Mouse (Mus musculus) thymus, postnatal 36 days (tissue): ENCODE data around the gene Tspan5.
A peak's percentile ranks its signal among the peaks of the same experiment; 100 is the strongest.

Experiments
- DNase-seq, 2 experiments: peaks; one replicate each; pipeline ENCODE4 v3.0.0; 2022; ENCODE audit warnings: mixed read lengths in 2 of 2

Tspan5 gene

GRCm38 (mm10) chr3:138744030-138744774, 2.2 kb downstream of the Tspan5 start:
- no peak for DNase-seq

- DNase-seq: no peak
Observed at GRCm38 (mm10) chr3:138745091-138745490, 3.1 kb downstream of the Tspan5 start.

- no peak for DNase-seq
Observed at GRCm38 (mm10) chr3:138745596-138745995, 3.6 kb downstream of the Tspan5 start.

GRCm38 (mm10) chr3:138746556-138746955, 4.6 kb downstream of the Tspan5 start:
- DNase-seq: no peak

- DNase-seq: no peak
Observed at GRCm38 (mm10) chr3:138747035-138747434, 5.0 kb downstream of the Tspan5 start.

GRCm38 (mm10) chr3:138747985-138748384, 6.0 kb downstream of the Tspan5 start:
- DNase-seq: no peak

- no peak for DNase-seq
Observed at GRCm38 (mm10) chr3:138749645-138750044, 7.7 kb downstream of the Tspan5 start.

- DNase-seq: no peak
Observed at GRCm38 (mm10) chr3:138751328-138751727, 9.3 kb downstream of the Tspan5 start.

GRCm38 (mm10) chr3:138752056-138752455, 10.1 kb downstream of the Tspan5 start:
- DNase-seq: no peak

GRCm38 (mm10) chr3:138752769-138753168, 10.8 kb downstream of the Tspan5 start:
- DNase-seq: no peak

- DNase-seq: no peak
Observed at GRCm38 (mm10) chr3:138753182-138753885, 11.3 kb downstream of the Tspan5 start.

GRCm38 (mm10) chr3:138754328-138754727, 12.3 kb downstream of the Tspan5 start:
- DNase-seq: no peak

GRCm38 (mm10) chr3:138757283-138757682, 15.3 kb downstream of the Tspan5 start:
- peak; percentile 9 to 17 for DNase-seq

GRCm38 (mm10) chr3:138759968-138760684, 18.1 kb downstream of the Tspan5 start:
- no peak for DNase-seq

- no peak for DNase-seq
Observed at GRCm38 (mm10) chr3:138760685-138761119, 18.7 kb downstream of the Tspan5 start.

GRCm38 (mm10) chr3:138761531-138761930, 19.5 kb downstream of the Tspan5 start:
- DNase-seq: no peak

- no peak for DNase-seq
Observed at GRCm38 (mm10) chr3:138763941-138764340, 21.9 kb downstream of the Tspan5 start.

GRCm38 (mm10) chr3:138764782-138765181, 22.8 kb downstream of the Tspan5 start:
- DNase-seq: no peak

- no peak for DNase-seq
Observed at GRCm38 (mm10) chr3:138767034-138767433, 25.0 kb downstream of the Tspan5 start.

GRCm38 (mm10) chr3:138768541-138769093, 26.6 kb downstream of the Tspan5 start:
- no peak for DNase-seq

- no peak for DNase-seq
Observed at GRCm38 (mm10) chr3:138770650-138771331, 28.8 kb downstream of the Tspan5 start.

GRCm38 (mm10) chr3:138771549-138772333, 29.7 kb downstream of the Tspan5 start:
- DNase-seq: no peak
